Mouse (Mus musculus): ENCODE results near the gene Fndc3b. TPM values are rescaled to one million over a fixed set of nuclear protein-coding genes. Genes with fewer than 3 reads are reported as not detected.

The Fndc3b gene
- polyA plus RNA-seq, 1 experiment from 2014 or later, result 13.2 TPM

- no peak for ATAC-seq (ENCODE audit: low FRiP score)
- Histone ChIP-seq H3K9ac (no peak overlapping the region), H3K9me3 (no peaks in the 10 kb centered on the region), H3K4me1 (no peaks in the 10 kb centered on the region), H3K4me2 (no peak overlapping the region), H3K36me3 (replicated peaks) (0 out of 2 replicates have a peak, but pooled peaks cover 12% of the 10 kb centered on the region), H3K4me3 (replicated peaks) (no peak overlapping the region), H3K27me3 (no peaks in the 10 kb centered on the region), H3K27ac (no peak overlapping the region)
- WGBS, result 92% methylated on average over 14 of the region's 14 CpGs
Measured at GRCm38 (mm10) chr3:27473801-27474599, 237.1 kb downstream of the Fndc3b start.

GRCm38 (mm10) chr3:27472846-27473245 is 238.3 kb downstream of the Fndc3b start:
- no peaks in the 10 kb centered on the region for H3K4me1 ChIP-seq
- no peaks in the 10 kb centered on the region for H3K27me3 ChIP-seq
- no peak overlapping the region for H3K4me2 ChIP-seq
- H3K36me3 ChIP-seq (replicated peaks), result 0 out of 2 replicates have a peak, but pooled peaks cover 12% of the 10 kb centered on the region
- no peak for ATAC-seq (ENCODE audit: low FRiP score)
- H3K4me3 ChIP-seq (replicated peaks), result no peak overlapping the region
- no peak overlapping the region for H3K9ac ChIP-seq
- no peaks in the 10 kb centered on the region for H3K9me3 ChIP-seq
- 98% methylated on average over 3 of the region's 3 CpGs for WGBS
- no peak overlapping the region for H3K27ac ChIP-seq

GRCm38 (mm10) chr3:27470781-27471180 is 240.3 kb downstream of the Fndc3b start:
- Histone ChIP-seq H3K36me3 (replicated peaks) (0 out of 2 replicates have a peak, but pooled peaks cover 19% of the 10 kb centered on the region), H3K27me3 (no peaks in the 10 kb centered on the region), H3K9ac (no peak overlapping the region), H3K4me1 (no peaks in the 10 kb centered on the region), H3K4me3 (replicated peaks) (no peak overlapping the region), H3K9me3 (no peaks in the 10 kb centered on the region), H3K27ac (no peak overlapping the region), H3K4me2 (no peak overlapping the region)
- 89% methylated on average over 8 of the region's 8 CpGs for WGBS
- ATAC-seq (ENCODE audit: low FRiP score), result no peak

GRCm38 (mm10) chr3:27469971-27470370 is 241.1 kb downstream of the Fndc3b start:
- 0 out of 2 replicates have a peak, but pooled peaks cover 19% of the 10 kb centered on the region for H3K36me3 ChIP-seq (replicated peaks)
- H3K4me1 ChIP-seq, result no peaks in the 10 kb centered on the region
- 92% methylated on average over 8 of the region's 8 CpGs for WGBS
- no peak overlapping the region for H3K9ac ChIP-seq
- H3K4me3 ChIP-seq (replicated peaks), result no peak overlapping the region
- ATAC-seq (ENCODE audit: low FRiP score), result no peak
- H3K9me3 ChIP-seq, result no peaks in the 10 kb centered on the region
- H3K27me3 ChIP-seq, result no peaks in the 10 kb centered on the region
- H3K4me2 ChIP-seq, result no peak overlapping the region
- no peak overlapping the region for H3K27ac ChIP-seq

- H3K9me3 ChIP-seq, result no peaks in the 10 kb centered on the region
- H3K4me1 ChIP-seq, result no peaks in the 10 kb centered on the region
- no peaks in the 10 kb centered on the region for H3K27me3 ChIP-seq
- no peak overlapping the region for H3K27ac ChIP-seq
- H3K4me2 ChIP-seq, result no peak overlapping the region
- 0 out of 2 replicates have a peak, but pooled peaks cover 10% of the 10 kb centered on the region for H3K36me3 ChIP-seq (replicated peaks)
- no peak overlapping the region for H3K4me3 ChIP-seq (replicated peaks)
- no peak for ATAC-seq (ENCODE audit: low FRiP score)
- no peak overlapping the region for H3K9ac ChIP-seq
- WGBS, result 87% methylated on average over 11 of the region's 11 CpGs
Measured at GRCm38 (mm10) chr3:27467505-27468020, 243.5 kb downstream of the Fndc3b start.

- H3K36me3 ChIP-seq (replicated peaks), result 0 out of 2 replicates have a peak, but pooled peaks cover 10% of the 10 kb centered on the region
- H3K27me3 ChIP-seq, result no peaks in the 10 kb centered on the region
- H3K4me3 ChIP-seq (replicated peaks), result no peak overlapping the region
- whole genome bisulfite sequencing, result 78% methylated on average over 7 of the region's 7 CpGs
- H3K4me2 ChIP-seq, result no peak overlapping the region
- no peaks in the 10 kb centered on the region for H3K4me1 ChIP-seq
- H3K9me3 ChIP-seq, result no peaks in the 10 kb centered on the region
- ATAC-seq (ENCODE audit: low FRiP score), result peak; percentile 27; the same call in 1 of the 2 replicates
- no peak overlapping the region for H3K27ac ChIP-seq
- H3K9ac ChIP-seq, result no peak overlapping the region
Measured at GRCm38 (mm10) chr3:27466297-27466901, 244.7 kb downstream of the Fndc3b start.

GRCm38 (mm10) chr3:27463373-27463772 is 247.7 kb downstream of the Fndc3b start:
- H3K27me3 ChIP-seq, result no peaks in the 10 kb centered on the region
- H3K9ac ChIP-seq, result no peak overlapping the region
- H3K4me2 ChIP-seq, result no peak overlapping the region
- H3K36me3 ChIP-seq (replicated peaks), result peaks cover 14% of the 10 kb centered on the region; the same call in 1 of the 2 replicates
- no peak overlapping the region for H3K27ac ChIP-seq
- ATAC-seq (ENCODE audit: low FRiP score), result no peak
- 97% methylated on average over 7 of the region's 7 CpGs for WGBS
- no peaks in the 10 kb centered on the region for H3K4me1 ChIP-seq
- H3K9me3 ChIP-seq, result no peaks in the 10 kb centered on the region
- no peak overlapping the region for H3K4me3 ChIP-seq (replicated peaks)

- Histone ChIP-seq H3K9me3 (no peaks in the 10 kb centered on the region), H3K27ac (no peak overlapping the region), H3K36me3 (replicated peaks) (peaks cover 14% of the 10 kb centered on the region; the same call in 1 of the 2 replicates), H3K9ac (no peak overlapping the region), H3K4me3 (replicated peaks) (no peak overlapping the region), H3K4me1 (no peaks in the 10 kb centered on the region), H3K4me2 (no peak overlapping the region), H3K27me3 (no peaks in the 10 kb centered on the region)
- 86% methylated on average over 15 of the region's 15 CpGs for WGBS
- ATAC-seq (ENCODE audit: low FRiP score), result no peak
Measured at GRCm38 (mm10) chr3:27462934-27463333, 248.2 kb downstream of the Fndc3b start.

- no peaks in the 10 kb centered on the region for H3K9me3 ChIP-seq
- peaks cover 11% of the 10 kb centered on the region; the same call in 1 of the 2 replicates for H3K36me3 ChIP-seq (replicated peaks)
- H3K27me3 ChIP-seq, result no peaks in the 10 kb centered on the region
- no peak overlapping the region for H3K9ac ChIP-seq
- no peak overlapping the region for H3K4me2 ChIP-seq
- H3K27ac ChIP-seq, result no peak overlapping the region
- no peaks in the 10 kb centered on the region for H3K4me1 ChIP-seq
- no peak overlapping the region for H3K4me3 ChIP-seq (replicated peaks)
- WGBS, result 93% methylated on average over 9 of the region's 9 CpGs
- no peak for ATAC-seq (ENCODE audit: low FRiP score)
Measured at GRCm38 (mm10) chr3:27462316-27462902, 248.7 kb downstream of the Fndc3b start.

- Histone ChIP-seq H3K27ac (no peak overlapping the region), H3K36me3 (replicated peaks) (peaks cover 7% of the 10 kb centered on the region), H3K4me1 (no peaks in the 10 kb centered on the region), H3K9ac (no peak overlapping the region), H3K4me2 (no peak overlapping the region), H3K4me3 (replicated peaks) (no peak overlapping the region), H3K27me3 (no peaks in the 10 kb centered on the region), H3K9me3 (no peaks in the 10 kb centered on the region)
- 90% methylated on average over 7 of the region's 7 CpGs for WGBS
- ATAC-seq (ENCODE audit: low FRiP score), result no peak
Measured at GRCm38 (mm10) chr3:27461861-27462260, 249.2 kb downstream of the Fndc3b start.

- no peaks in the 10 kb centered on the region for H3K9me3 ChIP-seq
- H3K4me2 ChIP-seq, result no peak overlapping the region
- no peaks in the 10 kb centered on the region for H3K27me3 ChIP-seq
- no peak overlapping the region for H3K9ac ChIP-seq
- H3K36me3 ChIP-seq (replicated peaks), result peaks cover 15% of the 10 kb centered on the region
- no peaks in the 10 kb centered on the region for H3K4me1 ChIP-seq
- ATAC-seq (ENCODE audit: low FRiP score), result peak; percentile 72
- 69% methylated on average over 1 of the region's 1 CpGs for WGBS
- H3K27ac ChIP-seq, result no peak overlapping the region
- no peak overlapping the region for H3K4me3 ChIP-seq (replicated peaks)
Measured at GRCm38 (mm10) chr3:27461037-27461436, 250.1 kb downstream of the Fndc3b start.

GRCm38 (mm10) chr3:27458416-27458815 is 252.7 kb downstream of the Fndc3b start:
- Histone ChIP-seq H3K36me3 (replicated peaks) (peaks cover 35% of the 10 kb centered on the region), H3K4me2 (no peak overlapping the region), H3K4me1 (peaks cover 5% of the 10 kb centered on the region; the same call in 1 of the 2 replicates), H3K9me3 (no peaks in the 10 kb centered on the region), H3K4me3 (replicated peaks) (no peak overlapping the region), H3K27me3 (no peaks in the 10 kb centered on the region), H3K27ac (no peak overlapping the region), H3K9ac (no peak overlapping the region)
- 90% methylated on average over 9 of the region's 9 CpGs for WGBS
- ATAC-seq (ENCODE audit: low FRiP score), result no peak

Measured in forebrain, embryonic 12.5 days (tissue).